Mouse (Mus musculus): ENCODE measurements around the gene A630001G21Rik.
"Not testable (repeated sequence)": the region's sequence is repeated elsewhere in the genome, so short reads cannot be mapped to it uniquely, and the experiment has no call there.

A630001G21Rik gene

GRCm38 (mm10) chr1:85778436-85778835, at the start of gene A630001G21Rik:
A630001G21Rik (minus strand) TSS chr1:85778643.
- no peak for DNase-seq (ENCODE audit: low read depth, low spot score)

GRCm38 (mm10) chr1:85827166-85827565, 48.7 kb upstream of the A630001G21Rik start:
- DNase-seq (ENCODE audit: low read depth, low spot score): peak; percentile 95

GRCm38 (mm10) chr1:85824905-85825304, 46.5 kb upstream of the A630001G21Rik start:
- no peak for DNase-seq (ENCODE audit: low read depth, low spot score)

GRCm38 (mm10) chr1:85822239-85822638, 43.8 kb upstream of the A630001G21Rik start:
- DNase-seq (ENCODE audit: low read depth, low spot score): no peak

- DNase-seq (ENCODE audit: low read depth, low spot score): no peak
These were observed 41.3 kb upstream of the A630001G21Rik start for GRCm38 (mm10) chr1:85819695-85820094.

GRCm38 (mm10) chr1:85818121-85818520, 39.7 kb upstream of the A630001G21Rik start:
- no peak for DNase-seq (ENCODE audit: low read depth, low spot score)

- DNase-seq (ENCODE audit: low read depth, low spot score): not testable (repeated sequence)
These were observed 35.8 kb upstream of the A630001G21Rik start for GRCm38 (mm10) chr1:85814213-85814612.

- no peak for DNase-seq (ENCODE audit: low read depth, low spot score)
These were observed 32.3 kb upstream of the A630001G21Rik start for GRCm38 (mm10) chr1:85810787-85811186.

GRCm38 (mm10) chr1:85810343-85810742, 31.9 kb upstream of the A630001G21Rik start:
- DNase-seq (ENCODE audit: low read depth, low spot score): no peak

GRCm38 (mm10) chr1:85809256-85809655, 30.8 kb upstream of the A630001G21Rik start:
- no peak for DNase-seq (ENCODE audit: low read depth, low spot score)

- DNase-seq (ENCODE audit: low read depth, low spot score): no peak
These were observed 26.1 kb upstream of the A630001G21Rik start for GRCm38 (mm10) chr1:85804551-85804950.

- DNase-seq (ENCODE audit: low read depth, low spot score): no peak
These were observed 24.1 kb upstream of the A630001G21Rik start for GRCm38 (mm10) chr1:85802517-85802916.

GRCm38 (mm10) chr1:85799776-85800175, 21.3 kb upstream of the A630001G21Rik start:
- DNase-seq (ENCODE audit: low read depth, low spot score): no peak

- DNase-seq (ENCODE audit: low read depth, low spot score): no peak
These were observed 16.8 kb upstream of the A630001G21Rik start for GRCm38 (mm10) chr1:85795196-85795595.

- no peak for DNase-seq (ENCODE audit: low read depth, low spot score)
These were observed 15.8 kb upstream of the A630001G21Rik start for GRCm38 (mm10) chr1:85794106-85794771.

GRCm38 (mm10) chr1:85793208-85794105, 15.0 kb upstream of the A630001G21Rik start, which contains the start of gene Cab39:
Cab39 (plus strand) TSS chr1:85793441.
- DNase-seq (ENCODE audit: low read depth, low spot score): peak; percentile 85

GRCm38 (mm10) chr1:85791476-85791875, 13.0 kb upstream of the A630001G21Rik start:
- no peak for DNase-seq (ENCODE audit: low read depth, low spot score)

- DNase-seq (ENCODE audit: low read depth, low spot score): no peak
These were observed 12.1 kb upstream of the A630001G21Rik start for GRCm38 (mm10) chr1:85790565-85790964.

GRCm38 (mm10) chr1:85779428-85780180, 1.2 kb upstream of the A630001G21Rik start:
- no peak for DNase-seq (ENCODE audit: low read depth, low spot score)

GRCm38 (mm10) chr1:85779012-85779411, 569 bp upstream of the A630001G21Rik start:
- no peak for DNase-seq (ENCODE audit: low read depth, low spot score)

- no peak for DNase-seq (ENCODE audit: low read depth, low spot score)
These were observed 2.3 kb downstream of the A630001G21Rik start for GRCm38 (mm10) chr1:85776154-85776553.

- no peak for DNase-seq (ENCODE audit: low read depth, low spot score)
These were observed 3.3 kb downstream of the A630001G21Rik start for GRCm38 (mm10) chr1:85775136-85775535.
